Mouse (Mus musculus) urinary bladder, postnatal 36 days (tissue): ENCODE measurements around the gene Gm3646.
A peak's percentile ranks its signal among the peaks of the same experiment; 100 is the strongest.

Source experiments
- DNase-seq, 2 experiments: peaks; one replicate each; pipeline ENCODE4 v3.0.0; 2022; ENCODE audit warnings: low spot score in 2 of 2, mixed read lengths in 1 of 2

Gm3646 gene

GRCm38 (mm10) chr1:39805243-39805979, at the start of gene Gm3646:
Gene Gm3646 (minus strand): TSS chr1:39805332.
- no peak for DNase-seq

DNA sequence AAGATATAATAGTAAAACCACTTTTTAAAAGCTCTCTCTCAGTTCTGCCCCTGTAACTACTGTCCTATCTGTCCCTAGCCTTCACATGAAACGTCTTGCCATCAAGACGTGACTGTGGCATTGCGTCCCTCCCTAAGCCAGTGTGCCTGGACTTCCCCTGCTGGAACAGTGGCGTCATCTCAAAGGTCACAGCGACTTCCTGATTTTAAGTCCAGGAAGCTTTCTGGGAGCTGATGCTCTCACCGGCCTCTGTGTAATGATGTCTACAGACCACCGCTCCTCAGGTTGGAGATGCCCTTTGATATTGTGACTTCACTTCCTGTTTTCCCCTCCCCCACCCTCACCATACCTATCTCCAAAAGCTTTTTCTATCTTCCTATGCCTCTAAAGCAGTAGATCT, 41.9 kb upstream of the Gm3646 start:
- no peak for DNase-seq

GRCm38 (mm10) chr1:39846031-39846550, 41.0 kb upstream of the Gm3646 start:
- DNase-seq = no peak

- DNase-seq = no peak
Observed at GRCm38 (mm10) chr1:39843328-39843727, 38.2 kb upstream of the Gm3646 start.

GRCm38 (mm10) chr1:39842218-39843007, 37.3 kb upstream of the Gm3646 start:
- no peak for DNase-seq

- no peak for DNase-seq
Observed at GRCm38 (mm10) chr1:39840856-39841255, 35.7 kb upstream of the Gm3646 start.

DNA sequence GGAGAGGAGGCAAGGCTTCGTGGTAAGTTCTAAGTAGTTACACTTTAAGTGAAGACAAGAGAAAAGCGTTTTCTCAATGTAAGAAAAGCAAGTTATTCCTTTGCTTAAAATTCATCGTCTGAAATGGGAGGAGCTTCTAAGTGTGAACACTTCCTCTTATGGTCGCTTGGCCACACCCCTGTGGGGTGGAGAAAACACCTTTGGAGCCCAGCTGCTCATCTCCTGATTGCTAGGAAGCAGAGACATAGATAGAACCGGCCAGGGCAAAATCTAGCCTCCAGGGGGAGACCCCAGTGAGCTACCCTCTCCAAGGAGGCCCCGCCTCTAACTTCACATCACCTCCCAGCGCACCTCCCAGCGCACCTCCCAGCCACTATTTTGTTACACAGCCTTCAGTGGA, 34.7 kb upstream of the Gm3646 start:
- no peak for DNase-seq

GRCm38 (mm10) chr1:39839217-39839616, 34.1 kb upstream of the Gm3646 start:
- DNase-seq = no peak

DNA sequence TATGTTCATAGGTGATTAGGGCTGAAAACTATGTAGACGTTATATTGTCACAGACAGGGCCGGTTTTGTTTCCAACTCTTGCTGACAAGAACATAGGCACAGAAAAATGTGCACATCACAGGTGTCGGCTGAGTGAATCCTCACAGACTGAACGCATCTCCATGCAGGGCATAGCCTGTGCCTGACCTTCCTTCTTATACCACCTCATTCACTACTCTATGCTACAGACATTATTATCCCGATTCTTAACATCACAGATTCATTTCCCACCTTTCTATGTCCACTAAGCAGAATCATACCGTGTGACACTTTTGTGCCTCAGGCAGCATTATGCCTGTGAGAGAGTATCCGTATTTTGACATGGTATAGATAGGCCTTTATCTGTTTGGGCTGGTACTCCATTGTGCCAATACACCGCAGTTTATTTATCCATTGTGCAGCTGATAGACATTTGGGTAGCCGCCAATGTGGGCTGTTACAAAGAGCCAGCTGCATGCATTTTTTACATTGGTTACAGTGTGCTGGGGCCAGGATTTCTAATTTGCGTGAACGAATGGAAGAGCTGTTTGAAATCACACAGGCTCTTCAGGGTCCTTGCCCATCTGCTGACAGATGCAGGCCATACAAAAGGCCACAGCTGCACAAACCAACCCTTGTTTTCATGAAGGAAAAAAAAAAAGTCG, 33.5 kb upstream of the Gm3646 start:
- DNase-seq = no peak

DNA sequence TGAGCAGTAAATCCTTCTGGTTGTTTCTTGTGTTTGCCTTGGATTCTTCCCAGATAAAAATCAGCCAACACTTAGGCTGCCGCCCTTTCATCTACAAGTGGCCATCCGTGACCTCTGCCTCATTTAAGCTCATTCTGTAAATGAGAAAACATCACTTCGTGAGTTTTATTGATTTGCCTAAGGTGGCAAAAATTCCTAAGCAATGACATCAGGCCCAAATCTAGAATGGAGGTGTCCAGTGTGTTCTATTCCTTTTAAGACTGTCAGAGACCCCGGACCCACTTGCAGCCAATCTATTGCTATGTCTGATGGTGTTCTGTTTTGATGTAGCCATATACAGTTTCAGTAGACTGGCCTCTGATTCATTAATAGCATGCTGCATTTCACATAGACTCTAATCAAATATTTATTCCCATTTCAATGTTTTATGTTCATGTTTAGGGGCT, 26.5 kb upstream of the Gm3646 start:
- DNase-seq = no peak

DNA sequence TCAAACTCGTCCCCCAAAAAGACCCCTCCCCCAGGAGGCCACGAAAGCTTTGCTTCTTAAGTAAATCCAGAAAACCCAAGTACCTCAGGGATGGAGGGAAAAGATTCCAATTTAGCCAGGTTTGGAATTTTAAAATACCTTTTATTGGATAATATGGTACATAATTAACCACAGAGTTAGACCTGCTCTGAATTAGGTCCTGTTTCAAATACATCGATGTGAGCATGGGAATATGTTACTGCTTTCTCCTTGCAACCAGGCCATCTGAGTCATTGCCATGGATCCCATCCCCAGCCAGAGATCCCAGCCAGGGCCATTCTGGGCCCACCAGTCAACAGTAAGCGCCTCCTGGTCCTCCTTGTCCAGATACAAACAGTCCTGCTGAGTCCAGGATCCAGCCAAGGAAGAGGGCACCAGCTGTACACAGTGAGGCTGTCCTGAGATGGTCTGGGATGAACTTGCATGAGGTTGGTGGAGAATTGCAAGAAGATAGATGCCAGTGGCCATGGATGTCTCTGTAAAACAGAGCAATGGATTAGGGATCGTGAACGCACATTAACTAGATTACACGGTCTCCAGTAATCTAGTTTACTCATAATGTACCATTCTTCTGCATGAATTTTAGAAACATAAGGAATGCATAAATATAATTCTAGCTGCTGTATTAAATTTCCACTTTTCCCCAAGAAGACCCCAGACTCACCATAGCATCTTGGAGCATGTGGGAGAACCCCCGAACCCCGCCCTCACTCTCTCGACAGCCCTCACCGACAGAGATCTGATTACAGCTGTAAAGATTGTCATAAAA, 25.9 kb upstream of the Gm3646 start:
- DNase-seq = no peak

DNA sequence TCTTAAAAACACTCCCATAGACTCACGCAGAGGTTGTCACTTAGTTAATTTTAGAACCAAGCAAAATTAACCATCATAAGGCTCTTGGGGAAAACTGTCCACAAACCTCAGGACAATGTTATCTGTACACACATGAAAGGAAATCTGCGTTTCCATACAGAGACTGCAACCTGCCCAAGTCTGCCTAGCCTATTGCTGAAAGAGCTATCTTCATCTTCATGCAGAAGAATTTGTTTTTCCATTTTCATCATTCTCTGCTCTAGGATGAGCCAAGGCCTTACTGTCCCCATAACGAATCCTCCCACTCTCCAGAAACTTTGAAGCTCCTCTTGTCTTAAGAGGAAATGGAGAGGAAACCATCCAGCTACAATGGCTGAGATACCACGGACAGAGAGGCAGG, 19.8 kb upstream of the Gm3646 start:
- DNase-seq = no peak

GRCm38 (mm10) chr1:39824240-39824639, 19.1 kb upstream of the Gm3646 start:
- DNase-seq = no peak

DNA sequence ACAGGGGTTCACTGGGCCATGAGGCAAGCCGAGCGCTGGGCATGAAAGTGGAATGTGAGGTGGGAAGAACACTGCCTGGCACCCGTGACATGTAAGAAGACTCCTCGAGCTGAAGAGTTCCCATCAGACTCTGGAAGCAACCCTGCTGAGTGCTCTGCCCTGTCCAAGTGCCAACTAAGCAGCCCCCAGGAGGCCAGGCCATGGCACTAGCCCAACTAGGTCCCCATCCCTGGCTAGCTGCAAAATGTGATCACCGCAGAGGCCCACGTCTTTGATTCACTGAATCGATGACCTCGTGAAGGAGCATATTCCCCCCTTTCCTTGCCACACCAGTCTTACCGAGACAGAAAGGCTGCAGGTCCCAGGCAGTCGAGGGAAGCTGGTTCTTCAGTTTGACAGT, 14.5 kb upstream of the Gm3646 start:
- DNase-seq = peak in 1 of 2 experiments; percentile 30

DNA sequence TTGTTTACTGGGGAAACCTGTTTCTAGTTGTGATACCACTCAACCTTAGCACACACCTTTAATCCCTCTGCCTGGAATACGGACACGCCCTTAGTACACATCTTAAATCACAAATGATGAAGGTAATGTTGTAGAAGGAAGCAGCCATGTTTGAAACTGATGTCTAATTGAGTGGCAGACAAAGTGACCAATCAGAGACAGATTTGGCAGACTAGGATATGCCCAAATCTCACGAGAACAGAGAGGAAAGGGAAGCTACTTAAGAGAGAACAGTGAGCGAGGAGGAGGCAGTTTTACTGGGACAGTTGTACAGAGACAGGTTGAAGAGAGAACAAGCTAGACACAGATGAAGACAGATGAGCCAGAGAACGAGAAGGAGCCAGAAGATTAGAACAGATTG, 10.6 kb upstream of the Gm3646 start:
- DNase-seq = no peak

- DNase-seq = no peak
Observed at GRCm38 (mm10) chr1:39813067-39813466, 7.9 kb upstream of the Gm3646 start.

GRCm38 (mm10) chr1:39804789-39805188, 343 bp downstream of the Gm3646 start:
- no peak for DNase-seq

DNA sequence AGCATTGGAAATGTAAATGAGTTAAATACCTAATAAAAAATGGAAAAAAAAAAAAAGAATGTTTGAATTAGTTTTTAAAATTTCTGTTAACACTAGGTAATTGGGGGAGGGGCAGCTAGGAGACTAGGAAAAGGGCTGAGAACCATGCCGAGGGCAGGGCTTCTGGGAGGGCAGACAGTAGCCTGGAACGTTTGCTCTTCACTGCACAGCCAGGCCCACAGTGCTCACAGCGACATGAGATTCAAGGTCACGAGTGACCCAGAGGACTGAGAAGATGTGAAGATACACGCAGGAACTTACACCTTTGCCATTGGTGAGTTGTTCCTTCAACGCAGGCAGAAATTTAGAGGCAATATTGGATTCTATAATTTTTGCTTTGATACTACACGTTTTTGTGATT, 2.2 kb downstream of the Gm3646 start:
- DNase-seq = no peak

DNA sequence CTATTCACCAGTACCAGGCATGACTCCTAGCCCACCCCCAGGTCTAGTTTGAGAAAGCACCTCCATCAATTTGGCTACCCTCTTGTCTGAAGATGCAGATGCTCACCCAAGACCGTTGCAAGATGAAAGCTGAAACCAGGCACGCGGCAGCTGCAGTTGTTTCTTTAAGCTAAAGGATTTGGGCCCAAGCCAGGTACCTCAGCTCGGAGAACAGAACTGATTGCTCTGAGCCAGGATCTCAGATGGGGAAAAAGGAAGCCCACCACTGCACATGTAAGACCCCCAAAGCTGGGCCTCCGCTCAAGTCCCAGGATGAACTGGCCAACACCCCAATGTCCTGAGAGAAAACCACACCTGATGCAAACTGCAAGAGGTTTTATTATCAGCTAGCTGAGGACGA, 7.6 kb downstream of the Gm3646 start:
- DNase-seq = no peak

- DNase-seq = no peak
Observed at GRCm38 (mm10) chr1:39796765-39797164, 8.4 kb downstream of the Gm3646 start.

DNA sequence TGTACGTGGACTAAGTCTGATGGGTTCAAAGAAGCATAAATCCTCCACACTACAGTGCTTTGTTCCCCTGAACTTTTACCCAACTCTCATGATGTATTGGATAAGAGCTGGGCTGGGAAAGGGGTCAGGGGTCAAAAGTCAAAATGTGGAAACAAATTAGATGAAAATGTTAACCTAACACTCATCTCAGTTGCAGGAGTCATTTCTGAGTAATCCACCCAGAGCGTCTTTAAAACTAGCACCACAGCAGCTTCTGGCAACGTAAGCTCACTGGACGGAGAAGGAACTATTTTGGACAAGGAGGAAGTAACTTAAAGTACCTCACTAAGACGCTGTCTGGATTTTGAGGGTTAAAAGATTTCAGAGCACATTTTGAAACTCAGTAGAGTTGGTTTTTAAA, 20.5 kb downstream of the Gm3646 start:
- no peak for DNase-seq

GRCm38 (mm10) chr1:39781835-39782234, 23.3 kb downstream of the Gm3646 start:
- DNase-seq = no peak
